Mouse (Mus musculus): ENCODE measurements at regions not wholly inside any gene's neighbourhood (a gene's known extent, or its start where the extent isn't known, plus 50 kb on each side); places are given as distances from the start of the nearest gene placed in this dataset.
"Not testable (repeated sequence)": the region's sequence is repeated elsewhere in the genome, so short reads cannot be mapped to it uniquely, and the experiment has no call there.

DNA sequence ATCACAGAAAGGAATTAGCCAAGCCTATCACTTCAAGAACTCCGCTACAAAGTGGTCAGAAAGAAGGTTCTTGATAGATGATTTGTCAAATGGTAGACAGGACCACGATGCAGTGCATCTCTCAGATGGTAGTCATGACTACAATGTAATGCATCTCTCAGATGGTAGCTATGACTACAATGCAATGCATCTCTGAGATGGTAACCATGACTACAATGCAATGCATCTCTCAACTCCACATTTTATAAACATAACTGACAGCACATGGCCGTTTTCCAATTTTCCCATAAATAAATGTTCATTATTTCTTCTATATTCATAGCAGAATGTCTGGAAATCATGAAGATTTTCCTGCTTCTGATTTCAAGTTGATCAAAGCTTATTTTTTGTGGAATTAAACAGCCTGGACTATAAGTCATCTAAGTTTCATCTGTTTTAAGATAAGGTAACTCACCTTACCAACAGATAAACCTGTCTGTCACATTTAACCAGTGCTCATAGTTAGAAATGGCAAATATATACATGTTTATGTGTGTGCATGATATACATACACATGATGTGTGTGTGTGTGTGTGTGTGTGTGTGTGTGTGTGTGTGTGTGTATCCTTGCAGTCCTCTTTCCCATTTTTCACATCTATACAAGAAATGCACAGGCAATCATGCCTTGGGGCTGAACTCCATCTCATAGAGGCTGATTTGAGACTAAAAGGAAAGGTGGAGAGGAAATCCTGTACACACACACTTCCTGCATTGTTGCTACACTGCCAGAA lies 122.4 kb downstream of the Phf3 start:
- no peak for DNase-seq (ENCODE audit: low read depth)

DNA sequence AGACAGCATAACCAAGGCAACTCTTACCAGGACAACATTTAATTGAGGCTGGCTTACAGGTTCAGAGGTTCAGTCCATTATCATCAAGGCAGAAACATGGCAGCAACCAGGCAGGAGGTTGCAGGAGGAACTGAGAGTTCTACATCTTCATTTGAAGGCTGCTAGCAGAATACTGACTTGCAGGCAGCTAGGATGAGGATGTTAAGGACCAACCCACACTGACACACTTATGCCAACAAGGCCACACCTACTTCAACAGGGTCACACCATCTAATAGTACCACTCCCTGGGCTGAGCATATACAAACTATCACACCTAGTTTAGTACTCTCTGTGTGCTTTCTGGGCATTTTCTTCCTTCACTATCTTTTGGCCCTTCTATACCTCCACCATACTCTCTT lies 131.8 kb downstream of the Phf3 start:
- DNase-seq (ENCODE audit: low read depth) = no peak

DNA sequence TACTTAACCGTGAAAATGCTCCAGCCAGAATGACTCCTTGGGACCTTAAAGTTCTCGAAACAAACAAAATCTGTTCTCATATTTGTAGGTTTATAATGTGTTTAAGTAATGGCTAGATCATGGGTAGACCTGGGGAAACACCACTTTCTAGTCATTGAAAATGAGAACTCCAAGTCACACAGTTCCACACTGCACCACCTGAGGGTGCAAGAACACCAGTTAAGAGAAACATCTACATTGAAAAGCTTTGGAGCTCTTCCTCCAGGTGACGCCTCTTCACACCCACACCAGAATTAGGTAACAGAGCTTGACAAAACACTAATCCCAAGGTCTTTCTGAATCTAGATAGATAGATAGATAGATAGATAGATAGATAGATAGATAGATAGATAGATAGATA lies 132.9 kb downstream of the Phf3 start:
- no peak for DNase-seq (ENCODE audit: low read depth)

DNA sequence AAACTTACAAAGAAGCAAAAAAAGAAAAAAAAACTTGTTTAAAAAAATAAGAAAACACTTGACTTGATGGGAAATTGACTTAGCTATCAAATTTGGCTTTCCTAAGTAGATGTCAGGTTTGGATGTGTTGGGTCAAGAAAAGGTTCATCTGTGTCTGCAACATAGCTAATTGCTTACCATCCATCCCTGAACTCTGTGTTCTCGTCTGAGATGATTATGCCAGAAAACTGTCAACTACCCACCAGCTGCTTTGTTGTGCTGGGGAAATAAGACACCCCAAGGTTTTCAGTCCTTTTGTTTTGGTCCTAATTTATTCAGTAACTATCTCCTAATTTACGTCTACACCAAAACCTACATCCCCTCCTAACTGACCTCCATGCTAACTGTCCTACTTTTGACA lies 152.2 kb downstream of the Phf3 start:
- DNase-seq (ENCODE audit: low read depth) = no peak

DNA sequence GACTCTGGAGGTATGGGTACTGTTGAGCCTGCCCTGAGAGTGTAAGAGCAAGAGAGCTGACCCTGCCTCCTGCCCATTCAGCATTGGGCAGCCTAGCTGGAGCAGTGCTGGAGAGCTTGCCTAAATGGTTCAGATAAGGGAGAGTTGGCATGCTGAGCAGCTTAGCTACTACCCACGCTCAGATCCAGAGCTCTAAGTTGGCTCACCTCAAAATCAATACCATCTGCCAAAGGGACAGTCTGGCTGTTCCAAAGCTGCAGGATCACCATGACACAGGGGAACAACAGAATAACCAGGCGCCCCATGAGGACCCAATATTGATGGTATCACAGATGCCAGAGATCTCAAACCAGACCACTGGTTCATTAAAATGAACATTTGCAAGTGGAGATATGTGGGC lies 152.9 kb downstream of the Phf3 start:
- DNase-seq (ENCODE audit: low read depth) = no peak

DNA sequence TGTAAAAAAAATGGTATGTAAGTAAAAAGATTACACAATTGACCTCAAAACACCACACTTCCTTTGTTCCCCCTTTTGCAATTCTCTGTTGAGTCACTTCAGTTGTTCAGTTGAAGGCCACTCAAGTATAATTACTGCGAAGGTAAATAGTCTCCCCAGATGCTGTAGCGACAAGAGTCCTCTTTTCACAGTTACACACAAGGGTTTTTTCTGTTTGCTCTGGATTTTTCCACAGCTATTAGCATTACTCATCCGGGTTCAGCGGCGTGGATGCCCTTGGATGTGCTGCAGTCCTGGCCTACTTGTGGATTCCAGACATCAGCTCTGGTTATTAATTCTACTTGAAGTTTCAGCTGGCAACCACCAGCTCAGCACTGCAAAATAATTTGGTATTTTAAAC lies 155.1 kb downstream of the Phf3 start:
- DNase-seq (ENCODE audit: low read depth) = no peak

DNA sequence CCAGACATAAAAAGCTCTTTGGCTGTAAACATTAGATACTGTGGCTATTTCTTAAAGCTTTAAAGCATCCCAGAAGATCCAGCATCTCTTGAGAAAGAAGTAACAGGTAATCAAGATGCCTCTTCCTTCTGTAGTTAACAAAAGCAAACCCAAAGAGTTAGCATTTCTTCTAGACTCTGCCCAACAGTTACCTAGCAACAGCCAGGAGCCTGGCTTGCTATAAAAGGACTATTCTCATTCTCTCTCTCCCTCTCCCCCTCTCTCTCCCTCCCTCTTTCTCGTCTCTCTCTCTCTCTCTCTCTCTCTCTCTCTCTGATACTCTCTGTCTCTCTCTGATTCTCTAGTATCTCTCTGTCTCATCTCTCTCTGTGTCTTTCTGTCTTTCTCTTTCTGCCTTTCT lies 157.4 kb downstream of the Phf3 start:
- no peak for DNase-seq (ENCODE audit: low read depth)

DNA sequence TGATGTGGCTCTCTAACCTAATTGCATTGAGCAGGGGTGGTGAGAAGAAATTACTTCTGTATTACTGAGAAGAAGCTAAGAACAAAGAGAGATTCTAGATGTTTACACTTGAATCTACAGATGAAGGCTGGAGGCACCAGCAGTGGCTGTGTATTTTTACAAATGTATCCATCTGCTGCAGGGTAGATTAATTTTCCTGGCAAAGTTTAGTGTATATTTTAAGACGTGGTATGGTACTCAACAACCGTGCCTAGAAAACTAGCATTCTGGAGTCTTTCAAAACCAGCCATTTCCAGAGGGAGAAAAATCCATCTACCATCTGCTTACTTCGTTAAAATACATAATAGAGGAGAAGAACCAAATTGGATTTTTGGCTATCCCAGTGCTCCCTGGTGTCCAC lies 172.6 kb downstream of the Phf3 start:
- no peak for DNase-seq (ENCODE audit: low read depth)

DNA sequence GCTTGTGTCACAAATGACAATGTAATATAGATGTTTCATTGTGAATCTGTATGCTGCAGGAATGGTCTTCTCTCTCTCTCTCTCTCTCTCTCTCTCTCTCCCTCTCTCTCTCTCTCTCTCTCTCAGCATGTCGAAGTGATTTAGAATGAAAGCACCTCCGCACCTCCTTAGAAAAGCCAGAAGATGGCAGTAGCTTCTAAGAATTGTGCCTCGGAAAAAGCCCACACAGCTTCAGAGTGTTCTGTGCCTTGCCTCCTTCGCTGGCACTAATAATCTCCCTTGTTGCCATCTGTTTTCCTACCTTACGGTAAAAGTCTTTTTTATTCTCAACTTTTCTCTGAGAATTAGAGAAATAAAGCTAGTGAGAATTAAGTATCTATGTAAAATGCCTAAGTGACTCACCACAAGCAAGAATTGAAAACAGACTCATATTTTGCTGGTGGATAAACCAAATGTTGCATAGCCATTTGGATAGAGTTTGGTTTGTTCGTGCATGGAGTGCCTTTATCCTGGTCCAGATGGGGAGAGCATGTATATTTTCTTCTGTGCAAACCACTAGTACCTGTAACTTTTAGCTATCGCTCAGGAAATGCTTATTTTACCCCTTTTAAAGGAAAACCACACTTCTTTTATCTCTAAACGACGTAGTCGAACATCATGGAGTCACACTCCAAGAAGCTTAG lies 173.2 kb downstream of the Phf3 start:
- DNase-seq (ENCODE audit: low read depth) = no peak

DNA sequence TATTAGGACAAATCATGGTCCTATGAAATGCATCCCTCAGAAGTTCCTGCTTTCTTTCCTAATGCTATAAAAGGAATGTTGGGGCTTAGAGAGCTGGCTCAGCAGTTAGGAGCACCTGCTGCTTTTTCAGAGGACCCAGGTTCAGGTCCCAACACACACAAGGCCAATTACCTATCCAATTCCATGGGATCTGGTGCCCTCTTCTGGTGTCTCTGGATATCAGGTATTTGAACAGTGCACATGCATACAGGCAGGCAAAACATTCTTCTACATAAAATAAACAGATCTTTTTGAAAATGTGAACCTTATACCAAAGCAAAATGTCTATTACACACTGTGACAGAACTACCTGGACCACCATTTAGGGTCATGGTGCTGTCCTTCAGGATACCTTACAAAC lies 177.4 kb downstream of the Phf3 start:
- no peak for DNase-seq (ENCODE audit: low read depth)

DNA sequence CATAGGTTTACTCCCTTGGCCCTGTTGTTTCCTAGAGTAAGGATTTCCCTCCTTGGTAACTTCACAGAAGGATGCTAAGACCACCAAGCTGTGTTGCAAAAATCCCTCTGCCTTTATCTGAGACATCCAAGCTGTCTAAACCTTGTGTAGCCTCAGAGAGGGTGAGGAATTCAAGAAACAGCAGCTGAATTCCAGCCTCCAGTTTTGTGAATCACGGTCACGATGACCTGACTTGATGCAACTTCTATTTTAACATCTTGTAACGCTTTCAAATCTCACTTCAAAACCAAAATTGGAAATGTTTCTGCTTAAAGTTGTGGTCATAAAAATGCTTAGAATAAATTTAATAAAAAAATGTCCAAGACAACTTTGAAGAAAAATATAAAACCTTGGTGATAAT lies 188.4 kb downstream of the Phf3 start:
- DNase-seq (ENCODE audit: low read depth) = no peak

DNA sequence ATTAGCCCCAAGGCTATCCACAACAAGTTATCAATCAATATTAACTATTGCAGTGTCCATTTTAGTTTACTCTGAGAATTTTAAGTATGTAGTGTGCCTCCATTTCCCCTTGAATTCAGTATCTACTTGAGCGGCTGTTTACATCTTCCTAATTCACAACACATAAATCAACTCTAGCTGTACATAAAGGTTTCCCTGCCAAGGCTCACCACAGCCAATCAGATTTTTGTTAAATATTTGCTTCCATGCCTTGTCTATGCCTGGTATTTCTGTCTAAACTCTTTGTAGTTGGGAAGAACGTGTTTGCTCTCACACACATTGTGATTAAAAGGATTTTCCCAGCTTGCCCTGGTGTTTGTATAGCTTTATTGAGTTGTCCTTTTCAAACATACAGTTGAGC lies 189.8 kb downstream of the Phf3 start:
- DNase-seq (ENCODE audit: low read depth) = no peak

DNA sequence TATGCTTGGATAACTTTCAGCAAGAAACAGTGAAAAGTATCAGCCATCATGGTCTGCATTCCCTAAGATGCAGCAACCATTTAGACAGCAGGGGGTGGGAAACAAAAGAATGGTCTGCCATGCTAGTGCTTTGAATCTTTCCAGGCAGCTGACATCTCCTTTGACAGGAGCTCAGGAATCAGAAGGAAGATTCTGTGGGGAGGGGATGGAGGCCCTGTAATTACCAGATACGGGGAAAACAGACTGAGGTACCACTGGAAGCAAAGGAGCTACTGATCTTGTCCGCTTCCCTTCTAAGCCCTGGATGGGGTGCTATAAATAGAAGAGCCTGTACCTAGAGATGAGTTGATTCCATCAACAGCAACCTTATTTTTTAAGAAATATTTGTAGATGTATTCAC lies 233.9 kb downstream of the Phf3 start:
- DNase-seq (ENCODE audit: low read depth) = no peak

DNA sequence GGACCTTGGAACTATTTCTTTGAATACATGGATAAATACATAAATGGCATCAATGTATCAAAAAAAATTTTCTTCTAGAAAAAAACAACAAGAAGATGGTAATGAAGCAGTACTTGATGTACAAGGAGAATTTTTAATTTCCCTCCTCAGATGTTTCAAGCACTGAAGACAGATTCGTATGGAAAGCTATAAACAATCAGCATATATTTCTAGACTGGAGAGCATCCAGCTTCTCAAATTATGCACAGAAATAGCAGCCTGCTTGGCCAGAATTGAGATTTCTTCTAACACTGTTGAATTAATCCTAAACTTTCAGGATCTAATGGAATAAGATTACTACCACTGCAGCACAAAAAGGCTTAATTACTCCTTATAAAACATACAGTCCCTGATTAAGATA lies 241.0 kb downstream of the Phf3 start:
- DNase-seq (ENCODE audit: low read depth) = no peak

DNA sequence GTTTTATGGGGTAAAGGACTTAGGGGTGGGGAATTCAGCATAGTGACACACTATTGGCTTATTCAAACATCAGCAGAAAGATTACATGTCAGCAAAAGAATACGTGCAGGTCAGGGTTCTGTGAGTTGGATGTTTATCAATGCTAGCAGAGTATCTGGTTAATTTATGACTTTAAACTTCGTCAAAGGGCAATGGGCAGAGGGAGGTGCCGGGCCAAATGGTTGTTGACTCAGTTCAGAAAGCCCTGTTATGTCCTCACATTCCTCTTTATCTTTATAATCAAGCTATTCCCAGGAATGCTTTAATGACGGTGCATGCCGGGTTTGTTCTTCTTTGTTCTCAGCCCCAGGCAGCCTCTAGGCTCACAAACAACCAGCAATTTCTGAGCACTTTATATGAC lies 245.9 kb downstream of the Phf3 start:
- DNase-seq (ENCODE audit: low read depth) = not testable (repeated sequence)

DNA sequence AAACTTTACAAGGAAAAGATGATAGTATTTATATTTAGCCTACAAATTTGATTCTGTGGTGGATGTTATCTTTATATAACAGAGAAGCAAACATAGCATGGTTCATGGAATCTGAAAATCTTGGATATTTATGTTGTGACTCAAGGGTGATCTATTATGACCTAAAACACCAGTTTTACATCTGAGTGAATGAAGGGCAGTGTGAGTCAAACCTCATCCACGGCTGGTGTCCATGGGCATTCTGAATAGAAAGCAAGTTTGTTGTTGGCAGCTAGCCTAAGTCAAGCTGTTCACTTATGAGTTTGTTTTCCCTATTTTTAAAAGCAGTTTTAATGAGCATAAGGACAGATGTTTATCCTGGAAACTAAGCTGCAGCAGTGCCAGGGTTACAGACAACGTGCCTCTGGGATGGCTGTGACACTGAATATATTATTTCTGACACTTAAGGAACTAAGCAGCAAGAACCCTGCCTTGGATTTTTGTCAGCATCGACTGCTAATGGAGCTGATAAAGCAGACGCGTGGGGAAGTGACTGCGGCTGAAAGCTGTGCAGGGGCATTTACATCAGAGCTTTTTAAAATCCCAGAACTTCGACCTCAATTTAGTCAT lies 278.5 kb downstream of the Phf3 start:
- DNase-seq (ENCODE audit: low read depth) = no peak

DNA sequence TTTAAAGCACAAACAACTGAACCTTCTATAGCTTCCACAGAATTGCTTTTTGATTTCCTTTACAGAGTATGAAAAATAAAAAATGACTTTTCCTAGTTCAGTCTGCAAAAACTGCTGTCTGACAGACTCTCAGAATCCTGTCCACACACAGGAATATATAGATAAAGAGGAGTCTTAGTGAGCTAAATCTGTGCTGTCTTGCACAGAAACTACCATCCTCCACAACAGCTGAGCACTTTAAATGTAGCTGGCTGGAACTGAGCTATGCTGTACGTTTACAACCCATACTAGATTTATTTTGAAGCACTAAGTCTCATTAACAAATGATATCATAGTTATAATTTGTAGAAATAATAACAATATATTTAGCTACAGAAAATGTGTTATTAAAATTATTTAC lies 279.7 kb downstream of the Phf3 start:
- DNase-seq (ENCODE audit: low read depth) = no peak

DNA sequence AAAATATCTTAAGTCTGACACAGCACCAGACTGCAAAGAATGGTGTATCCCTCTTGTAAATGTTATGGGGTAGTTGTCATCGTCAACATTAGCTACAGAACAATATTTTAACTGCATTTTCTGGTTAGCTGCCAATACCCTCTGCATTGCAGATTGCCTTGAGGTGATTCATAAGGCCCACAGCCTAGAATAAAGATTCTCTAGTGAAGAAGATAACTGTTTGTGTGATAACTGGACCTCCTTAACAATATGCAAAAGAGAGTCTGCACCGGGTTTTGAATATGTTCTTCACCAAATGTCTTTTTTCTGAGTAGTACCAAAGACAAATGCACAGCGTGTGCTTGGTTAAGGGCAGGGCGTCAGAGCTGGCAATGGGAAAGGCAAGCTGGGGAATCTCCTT lies 283.0 kb downstream of the Phf3 start:
- DNase-seq (ENCODE audit: low read depth) = no peak

DNA sequence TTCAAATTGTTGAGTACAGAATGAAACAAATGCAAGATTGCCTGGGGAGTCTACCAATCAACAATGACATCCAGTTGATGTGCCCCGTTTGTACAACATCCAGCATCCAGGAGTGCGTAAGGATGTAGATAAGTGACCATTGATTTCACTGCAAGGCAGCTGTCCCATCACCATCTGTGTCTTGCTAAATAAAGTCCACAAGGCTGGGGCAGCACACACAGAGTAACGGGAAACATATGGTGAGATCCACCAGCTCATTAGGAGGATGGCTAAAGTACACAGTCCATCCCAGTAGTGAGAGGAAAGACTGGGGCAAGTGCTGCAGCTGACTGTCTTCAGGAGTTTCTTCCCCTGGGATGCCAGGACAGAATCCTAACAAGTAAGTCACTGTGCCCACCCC lies 284.8 kb downstream of the Phf3 start:
- no peak for DNase-seq (ENCODE audit: low read depth)

DNA sequence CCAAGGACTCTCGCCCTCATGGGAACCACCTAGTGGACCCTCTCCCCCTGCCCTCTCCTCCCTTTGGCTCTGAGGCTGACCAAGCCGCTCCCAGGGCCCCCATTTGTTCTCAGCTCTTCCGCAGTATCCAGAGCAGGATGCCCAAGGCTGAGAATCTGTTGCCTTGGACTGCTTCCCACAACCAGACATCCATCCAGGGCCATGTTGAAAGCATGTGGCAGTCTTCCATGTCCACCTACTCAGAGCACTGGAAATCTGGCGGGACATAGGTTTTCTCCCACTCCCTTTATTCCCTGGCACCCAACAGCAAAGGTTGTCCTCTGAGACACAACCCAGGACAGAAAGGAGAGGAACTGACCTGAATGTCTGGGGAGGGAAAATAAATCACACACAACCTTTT lies 285.4 kb downstream of the Phf3 start:
- DNase-seq (ENCODE audit: low read depth) = no peak

DNA sequence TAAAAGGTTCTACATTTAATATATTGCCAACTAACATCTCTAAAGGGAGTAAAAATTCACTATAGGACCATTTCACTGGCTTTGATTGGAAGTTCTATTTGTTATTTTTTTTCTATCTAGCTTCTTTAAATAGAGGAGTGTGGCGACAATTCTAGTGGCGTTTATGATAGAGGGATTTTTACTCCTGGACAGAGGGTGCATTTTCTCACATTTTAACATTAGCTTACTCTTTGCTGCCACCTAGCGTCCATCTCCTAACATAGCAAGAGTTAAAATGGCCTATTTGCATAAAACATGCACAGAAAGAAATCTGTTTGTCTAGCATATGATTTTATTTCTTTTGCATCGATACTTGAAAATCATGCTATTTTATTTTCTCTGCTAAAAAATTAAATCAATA lies 288.9 kb downstream of the Phf3 start:
- DNase-seq (ENCODE audit: low read depth) = peak; percentile 12

DNA sequence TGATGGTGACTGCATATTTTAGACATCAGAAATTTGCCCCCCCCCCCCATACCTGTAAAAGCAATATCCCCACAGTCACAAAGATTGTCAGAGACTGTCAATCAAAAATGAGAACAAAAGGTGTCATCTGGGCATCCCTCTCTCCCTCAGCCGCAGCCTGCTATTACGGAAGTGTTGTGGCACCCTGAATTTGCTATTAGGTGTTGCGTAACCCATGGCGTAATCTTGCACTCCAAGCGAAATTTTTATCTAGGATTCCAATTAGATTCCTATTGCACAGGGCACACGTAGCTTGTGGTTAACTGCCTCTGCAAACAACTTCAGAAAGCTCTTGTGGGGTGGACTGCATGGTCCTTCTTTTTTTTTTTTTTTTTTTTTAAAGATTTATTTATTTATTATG lies 289.9 kb downstream of the Phf3 start:
- no peak for DNase-seq (ENCODE audit: low read depth)

DNA sequence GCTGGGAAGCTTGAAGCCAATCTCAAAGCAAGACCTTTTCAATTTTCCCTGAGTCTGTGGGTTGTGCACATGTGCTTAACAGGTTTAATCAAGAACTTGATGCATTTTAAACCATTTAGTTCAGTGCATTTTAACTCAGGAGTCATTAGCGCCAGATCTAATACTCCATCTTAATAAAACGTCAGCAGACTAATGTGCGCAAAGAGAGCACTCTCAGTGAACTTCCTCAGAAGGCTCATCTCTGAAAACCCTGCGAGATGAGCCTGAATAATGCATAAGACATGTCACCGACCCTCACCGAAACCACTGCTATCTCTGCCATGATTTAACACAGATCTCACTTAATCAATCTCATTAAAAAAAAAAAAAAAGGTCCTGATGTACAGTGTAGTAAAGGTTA lies 309.0 kb downstream of the Phf3 start:
- no peak for DNase-seq (ENCODE audit: low read depth)

DNA sequence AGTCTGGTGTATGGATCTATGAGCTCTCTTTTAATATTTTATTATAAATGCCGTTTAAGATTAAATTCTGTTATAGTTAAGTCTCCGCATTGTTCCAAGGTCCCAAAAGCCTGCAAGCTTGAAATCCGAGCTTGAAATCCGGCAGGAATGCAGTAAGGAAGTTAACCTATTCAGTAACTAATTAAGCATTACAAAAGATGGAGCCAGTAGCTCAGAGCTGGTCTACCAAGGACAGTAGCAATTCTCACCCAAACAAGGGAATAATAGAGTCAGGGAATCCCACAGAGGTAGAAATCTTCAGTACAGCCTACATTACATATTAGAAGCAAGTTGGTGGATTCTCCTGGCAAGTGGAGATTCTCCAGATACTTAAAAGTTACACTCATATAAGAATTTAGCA lies 325.0 kb downstream of the Phf3 start:
- not testable (repeated sequence) for DNase-seq (ENCODE audit: low read depth)

All from c-Kit-positive CD71-negative TER-119-negative erythroid progenitor cells, embryonic 14.5 days (primary cell).